Comparison of ENCODE assay signal across 8 mouse cellular contexts in genomic region chr2:34026566-34027360, GRCm38 (mm10).
DNase-seq lines count a peak whose midpoint lies in the region; ATAC-seq lines count a peak whose summit lies in the region.
"Had no signal": no experiment of that assay in that cellular context is flagged by ENCODE, and none has a peak within 500 bp of the region (broad histone marks: within the 10 kb centered on the region; RNA-seq: fewer than 3 reads in every experiment).

No protein-coding gene starts in this region.

- peaks cover 23% of the 10 kb centered on the region for H3K4me1 ChIP-seq in forebrain, embryonic 16.5 days (replicated peaks; ENCODE audit: control insufficient read depth, insufficient read depth, low read length)
- H3K4me1 ChIP-seq in intestine, embryonic 16.5 days (ENCODE audit: control insufficient read depth, insufficient read depth, low read length), result peaks cover 7% of the 10 kb centered on the region

- 78% methylated on average over 16 of the region's 16 CpGs for WGBS in forebrain, embryonic 16.5 days
- 68% methylated on average over 16 of the region's 16 CpGs for WGBS in intestine, embryonic 16.5 days

- peak; percentile 65; the same call in 1 of the 2 replicates for ATAC-seq in forebrain, embryonic 16.5 days
- no peak for ATAC-seq in intestine, embryonic 16.5 days
- no peak for ATAC-seq in megakaryocyte-erythroid progenitor cell, adult 5-6 weeks (replicated peaks; ENCODE audit: low FRiP score, low TSS enrichment, poor library complexity, severe bottlenecking)

- no peak overlapping the region for H3K9ac ChIP-seq in forebrain, embryonic 16.5 days (replicated peaks; ENCODE audit: low read depth, low read length)
- no peak overlapping the region for H3K9ac ChIP-seq in intestine, embryonic 16.5 days (ENCODE audit: low read depth, low read length)
- H3K9ac ChIP-seq: embryonic facial prominence, embryonic 12.5 days had no signal

- no peaks in the 10 kb centered on the region for H3K9me3 ChIP-seq in forebrain, embryonic 16.5 days (ENCODE audit: control insufficient read depth, low read length)
- H3K9me3 ChIP-seq in intestine, embryonic 16.5 days (ENCODE audit: control insufficient read depth, low read length), result no peaks in the 10 kb centered on the region; the same call in 1 of the 2 replicates
- H3K9me3 ChIP-seq: embryonic facial prominence, embryonic 12.5 days had no signal

- DNase-seq in 3T3-L1 (ENCODE audit: low read depth, low spot score) (peak; percentile 5), 416B (ENCODE audit: low read depth) (peak; percentile 95)
- DNase-seq in lung, postnatal 10 days, result peak; percentile 52
- no peak for DNase-seq in cerebellum, adult 9-10 months

- H3K4me2 ChIP-seq in forebrain, embryonic 16.5 days (ENCODE audit: low read length), result no peak overlapping the region; the same call in 1 of the 2 replicates
- no peak overlapping the region for H3K4me2 ChIP-seq in intestine, embryonic 16.5 days (ENCODE audit: low read depth, low read length)
- H3K4me2 ChIP-seq: embryonic facial prominence, embryonic 12.5 days had no signal

- H3K27me3 ChIP-seq in forebrain, embryonic 16.5 days (replicated peaks; ENCODE audit: control insufficient read depth, insufficient read depth, low read length), result no peaks in the 10 kb centered on the region
- H3K27me3 ChIP-seq in intestine, embryonic 16.5 days (replicated peaks; ENCODE audit: control insufficient read depth, insufficient read depth, low read length), result no peaks in the 10 kb centered on the region
- H3K27me3 ChIP-seq: embryonic facial prominence, embryonic 12.5 days had no signal

- no peak overlapping the region for H3K4me3 ChIP-seq in forebrain, embryonic 16.5 days (replicated peaks; ENCODE audit: low read length)
- H3K4me3 ChIP-seq in intestine, embryonic 16.5 days (ENCODE audit: low read length), result no peak overlapping the region
- H3K4me3 ChIP-seq: embryonic facial prominence, embryonic 12.5 days had no signal

- peak overlapping the region; percentile 63 for H3K27ac ChIP-seq in forebrain, embryonic 16.5 days (ENCODE audit: low read length)
- H3K27ac ChIP-seq in intestine, embryonic 16.5 days (ENCODE audit: low read length), result no peak overlapping the region
- H3K27ac ChIP-seq: embryonic facial prominence, embryonic 12.5 days had no signal

- H3K36me3 ChIP-seq in forebrain, embryonic 16.5 days (ENCODE audit: control insufficient read depth, insufficient read depth), result no peaks in the 10 kb centered on the region
- H3K36me3 ChIP-seq in intestine, embryonic 16.5 days (ENCODE audit: control insufficient read depth, insufficient read depth, low read length), result no peaks in the 10 kb centered on the region
- H3K36me3 ChIP-seq: embryonic facial prominence, embryonic 12.5 days had no signal
